Mouse (Mus musculus) A20 (cell line): ENCODE results near the gene Nasp.
"Not testable (repeated sequence)": the region's sequence is repeated elsewhere in the genome, so short reads cannot be mapped to it uniquely, and the experiment has no call there.

Experiments
- DNase-seq: peaks from one replicate; pipeline ENCODE4 v3.0.0-alpha.2; 2011; ENCODE audit warnings: low read depth, low spot score

The Nasp gene

GRCm38 (mm10) chr4:116627722-116628662, at the start of gene Nasp:
TSS of gene Nasp (minus strand) at chr4:116627941.
- DNase-seq, result peak; percentile 95

GRCm38 (mm10) chr4:116676027-116676426, 48.3 kb upstream of the Nasp start:
- DNase-seq, result no peak

DNA sequence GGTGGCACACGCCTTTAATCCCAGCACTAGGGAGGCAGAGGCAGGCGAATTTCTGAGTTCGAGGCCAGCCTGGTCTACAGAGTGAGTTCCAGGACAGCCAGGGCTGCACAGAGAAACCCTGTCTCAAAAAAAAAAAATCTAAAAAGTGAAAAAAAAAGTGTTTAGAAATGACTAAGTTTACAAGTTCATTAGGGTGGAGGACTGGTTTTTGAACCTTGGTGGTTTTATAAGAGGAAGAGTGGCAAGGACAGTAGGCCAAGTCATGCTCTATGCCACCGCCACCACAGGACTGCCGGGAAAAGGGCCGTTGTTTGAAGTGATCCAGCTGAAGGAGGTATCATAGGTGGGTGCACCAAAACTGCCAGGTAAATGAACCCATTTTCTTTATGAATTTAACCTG, 47.0 kb upstream of the Nasp start:
- DNase-seq, result not testable (repeated sequence)

DNA sequence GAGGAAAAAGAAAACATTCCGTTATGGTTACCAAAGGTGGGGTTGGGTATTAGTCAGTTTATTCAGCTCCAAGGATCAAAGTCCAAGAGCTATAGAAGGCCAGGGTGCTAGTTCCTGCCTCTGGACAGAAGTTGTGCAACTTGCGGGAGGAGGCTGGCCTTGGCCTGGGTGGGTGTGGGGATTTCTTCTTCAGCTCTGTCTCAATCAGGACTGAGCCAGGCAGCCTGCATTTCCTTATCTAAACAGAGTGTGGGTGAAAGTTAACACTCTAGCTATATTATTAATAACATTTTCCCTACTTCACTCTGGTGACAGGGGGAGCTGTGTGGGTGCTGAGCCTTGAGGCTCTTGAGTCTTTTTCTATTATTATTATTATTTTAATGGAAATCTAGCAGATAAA, 45.0 kb upstream of the Nasp start:
- DNase-seq, result no peak

- peak; percentile 56 for DNase-seq
Measured at GRCm38 (mm10) chr4:116669291-116669690, 41.5 kb upstream of the Nasp start.

- DNase-seq, result peak; percentile 66
Measured at GRCm38 (mm10) chr4:116668145-116668544, 40.4 kb upstream of the Nasp start.

GRCm38 (mm10) chr4:116666625-116667024, 38.9 kb upstream of the Nasp start:
- DNase-seq, result peak; percentile 54

DNA sequence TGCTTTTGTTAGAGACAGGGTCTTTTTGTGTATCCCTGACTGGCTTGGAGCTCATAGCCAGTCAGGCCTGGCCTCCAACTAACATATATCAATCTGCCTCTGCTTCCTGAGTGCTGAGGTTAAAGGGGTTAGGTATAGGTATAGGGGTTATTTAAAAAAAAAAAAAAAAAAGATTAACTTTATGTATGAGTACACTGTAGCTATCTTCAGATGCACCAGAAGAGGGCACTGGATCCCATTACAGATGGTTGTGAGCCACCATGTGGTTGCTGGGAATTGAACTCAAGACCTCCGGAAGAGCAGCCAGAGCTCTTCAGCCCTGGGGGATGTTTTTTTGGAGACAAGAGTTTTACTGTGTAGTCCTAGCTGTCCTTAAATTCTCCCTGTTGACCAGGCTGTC, 34.3 kb upstream of the Nasp start:
- no peak for DNase-seq

GRCm38 (mm10) chr4:116660829-116661228, 33.1 kb upstream of the Nasp start:
- DNase-seq, result no peak

DNA sequence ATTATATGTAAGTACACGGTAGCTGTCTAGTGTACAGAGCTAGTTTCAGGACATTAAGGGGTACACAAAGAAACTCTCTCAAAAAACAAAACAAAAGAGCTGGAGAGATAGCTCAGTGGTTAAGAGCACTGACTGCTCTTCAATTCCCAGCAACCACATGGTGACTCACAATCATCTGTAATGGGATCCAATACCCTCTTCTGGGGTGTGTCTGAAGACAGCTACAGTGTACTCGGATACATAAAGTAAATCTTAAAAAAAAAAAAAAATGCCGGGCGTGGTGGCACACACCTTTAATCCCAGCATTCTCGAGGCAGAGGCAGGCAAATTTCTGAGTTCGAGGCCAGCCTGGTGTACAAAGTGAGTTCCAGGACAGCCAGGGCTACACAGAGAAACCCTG, 32.2 kb upstream of the Nasp start:
- not testable (repeated sequence) for DNase-seq

GRCm38 (mm10) chr4:116659474-116659873, 31.7 kb upstream of the Nasp start:
- DNase-seq, result no peak

GRCm38 (mm10) chr4:116657971-116658370, 30.2 kb upstream of the Nasp start:
- no peak for DNase-seq

GRCm38 (mm10) chr4:116655658-116656057, 27.9 kb upstream of the Nasp start:
- DNase-seq, result no peak

DNA sequence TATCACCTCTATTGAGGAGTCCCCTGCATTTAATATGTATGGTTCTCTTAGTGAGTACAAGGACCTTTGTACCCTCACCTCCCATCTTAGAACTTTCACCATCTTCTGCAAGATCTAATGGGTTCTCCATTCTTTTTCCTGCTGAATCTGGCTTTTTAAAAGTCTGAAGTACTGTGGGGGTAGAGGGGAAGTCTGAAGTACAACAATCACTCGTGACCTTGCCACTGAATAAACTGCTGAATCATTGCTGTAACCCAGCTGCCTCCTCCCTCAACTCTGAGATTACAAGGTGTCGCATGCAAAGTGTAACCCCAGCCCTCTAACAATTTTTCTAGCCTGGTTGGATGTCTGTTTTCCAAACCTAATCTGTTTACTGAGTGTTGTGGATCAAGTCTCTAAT, 27.4 kb upstream of the Nasp start:
- DNase-seq, result no peak

- DNase-seq, result no peak
Measured at GRCm38 (mm10) chr4:116653228-116653627, 25.5 kb upstream of the Nasp start.

DNA sequence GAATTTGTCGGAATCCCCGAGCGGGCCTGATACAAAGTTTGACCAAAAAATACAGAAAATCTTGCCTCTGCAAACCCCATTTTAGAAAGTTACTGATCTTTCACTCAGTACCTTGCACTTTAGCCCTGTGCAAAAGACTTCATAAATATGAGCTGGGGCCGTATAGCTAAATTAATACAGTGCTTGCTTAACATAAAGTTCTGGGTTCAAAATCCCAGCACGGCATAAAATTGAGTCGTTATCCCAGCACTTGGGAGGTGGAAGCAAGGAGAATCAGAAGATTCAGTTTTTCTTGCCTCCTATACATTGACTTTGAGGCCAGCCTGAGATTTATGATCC, 24.0 kb upstream of the Nasp start:
- no peak for DNase-seq

- peak; percentile 94 for DNase-seq
Measured at GRCm38 (mm10) chr4:116650924-116651796, 23.4 kb upstream of the Nasp start, which contains the start of gene Akr1a1. TSS of gene Akr1a1 (minus strand) at chr4:116651680.

GRCm38 (mm10) chr4:116650365-116650764, 22.6 kb upstream of the Nasp start:
- no peak for DNase-seq

DNA sequence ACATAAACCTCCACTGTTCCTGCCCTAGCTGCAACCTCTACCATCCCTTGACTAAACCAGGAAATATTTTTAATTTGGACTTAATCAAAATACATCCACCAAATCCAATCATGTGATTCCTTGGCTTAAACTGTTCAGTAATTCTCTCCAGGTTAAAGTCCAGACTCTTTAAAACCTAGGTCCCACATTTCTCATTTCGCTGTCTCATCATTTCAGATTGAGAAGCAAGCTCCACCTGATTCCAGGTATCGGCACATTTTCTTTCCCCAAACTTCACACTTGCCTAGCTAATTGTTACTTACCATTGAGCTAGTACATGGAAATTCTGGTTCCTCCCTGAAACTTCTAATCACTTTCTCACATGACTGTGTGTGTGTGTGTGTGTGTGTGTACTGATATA, 21.7 kb upstream of the Nasp start:
- DNase-seq, result no peak

GRCm38 (mm10) chr4:116645624-116646023, 17.9 kb upstream of the Nasp start:
- no peak for DNase-seq

DNA sequence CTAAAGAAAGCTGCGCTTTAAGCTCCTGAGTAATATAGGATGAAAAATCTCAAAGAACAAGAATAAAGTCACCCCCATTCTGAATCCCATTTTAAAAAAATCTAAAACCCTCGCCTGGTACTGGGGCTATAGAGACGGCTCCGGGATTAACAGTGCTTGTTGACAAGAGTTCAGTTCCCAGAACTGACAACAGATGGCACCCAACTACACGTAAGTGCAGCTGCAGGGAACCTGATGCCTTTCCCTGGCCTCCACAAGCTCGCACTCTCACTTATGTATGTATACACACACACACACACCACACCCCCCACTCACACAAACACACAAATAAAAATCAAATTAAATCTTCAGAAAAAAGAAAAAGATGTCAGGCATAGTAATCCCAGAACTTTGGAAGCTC, 16.6 kb upstream of the Nasp start:
- DNase-seq, result peak; percentile 39

DNA sequence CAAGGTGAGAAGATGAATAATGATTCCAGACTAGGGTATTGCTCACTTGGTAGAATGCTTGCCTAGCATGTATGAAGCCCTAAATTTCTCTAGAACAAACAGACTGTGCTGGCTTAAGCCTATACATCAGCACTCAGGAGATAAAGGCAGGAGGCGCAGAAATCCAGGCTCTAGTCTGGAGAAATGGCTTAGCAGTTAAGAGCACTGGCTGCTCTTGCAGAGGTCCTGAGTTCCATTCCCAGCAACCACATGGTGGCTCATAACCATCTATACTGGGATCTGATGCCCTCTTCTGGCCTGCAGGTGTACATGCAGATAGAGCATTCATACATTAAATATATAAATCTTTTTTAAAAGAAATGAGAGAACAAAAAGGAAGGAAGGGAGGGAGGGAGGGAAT, 14.3 kb upstream of the Nasp start:
- DNase-seq, result no peak
